ENCODE assay signal across 7 mouse cellular contexts in the genomic region with DNA sequence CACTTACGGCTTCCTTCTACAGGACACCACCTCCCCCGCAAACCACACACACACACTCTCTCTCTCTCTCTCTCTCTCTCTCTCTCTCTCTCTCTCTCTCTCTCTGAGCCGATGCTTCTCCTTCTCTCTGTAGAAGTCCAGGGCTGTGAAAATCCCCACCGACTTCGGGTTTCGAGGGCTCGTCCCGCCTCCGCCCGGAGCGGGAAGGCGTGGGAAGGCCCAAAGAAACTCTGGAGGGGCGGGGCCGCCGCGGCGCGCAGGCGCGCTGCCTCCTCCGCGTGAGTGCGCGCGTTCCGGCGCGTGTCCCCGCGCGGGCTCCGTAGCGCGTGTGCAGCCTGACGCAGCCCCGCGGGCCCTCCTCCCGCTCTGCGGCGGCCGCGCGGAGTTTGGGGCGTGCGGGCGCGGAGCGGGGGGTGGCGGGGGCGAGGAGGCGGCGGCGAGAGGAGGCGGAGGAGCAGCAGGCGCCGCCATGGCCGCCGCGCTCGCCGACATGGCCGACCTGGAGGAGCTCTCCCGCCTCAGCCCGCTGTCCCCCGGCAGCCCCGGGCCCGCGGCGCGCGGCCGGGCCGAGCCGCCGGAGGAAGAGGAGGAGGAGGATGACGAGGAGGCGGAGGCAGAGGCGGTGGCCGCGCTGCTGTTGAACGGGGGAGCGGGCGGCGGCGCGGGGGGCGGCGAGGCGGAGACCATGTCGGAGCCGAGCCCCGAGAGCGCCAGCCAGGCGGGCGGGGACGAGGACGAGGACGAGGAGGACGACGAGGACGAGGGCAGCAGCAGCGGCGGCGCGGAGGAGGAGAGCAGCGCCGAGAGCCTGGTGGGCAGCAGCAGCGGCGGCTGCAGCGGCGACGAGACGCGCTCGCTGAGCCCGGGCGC. TPM values are rescaled to one million over a fixed set of nuclear protein-coding genes. Genes with fewer than 3 reads are reported as not detected.
A peak's percentile ranks its signal among the peaks of the same experiment; 100 is the strongest.
DNase-seq lines count a peak whose midpoint lies in the region; ATAC-seq and TF ChIP-seq lines count a peak whose summit lies in the region.

No protein-coding gene starts in this region.

- peak; percentile 97 for ATAC-seq in intestine, postnatal 0 days
- peak; percentile 92 for ATAC-seq in midbrain, embryonic 12.5 days (ENCODE audit: low FRiP score, low read depth)

- peak overlapping the region; percentile 92 for H3K27ac ChIP-seq in intestine, postnatal 0 days (ENCODE audit: low read depth, low read length)
- peak overlapping the region; percentile 97 for H3K27ac ChIP-seq in midbrain, embryonic 12.5 days (replicated peaks)
- peak overlapping the region; percentile 82 for H3K27ac ChIP-seq in small intestine, adult 2 months (ENCODE audit: insufficient read depth, low read depth, low read length)

- WGBS in intestine, postnatal 0 days, result under 1% methylated on average over 79 of the region's 117 CpGs
- under 1% methylated on average over 66 of the region's 117 CpGs for WGBS in midbrain, embryonic 12.5 days
- WGBS in small intestine, adult 2 months, result under 1% methylated on average over 99 of the region's 117 CpGs

- no peaks in the 10 kb centered on the region for H3K27me3 ChIP-seq in intestine, postnatal 0 days (replicated peaks; ENCODE audit: control insufficient read depth, insufficient read depth, low read length)
- H3K27me3 ChIP-seq in midbrain, embryonic 12.5 days, result peaks cover 6% of the 10 kb centered on the region; the same call in 1 of the 2 replicates
- H3K27me3 ChIP-seq in small intestine, adult 2 months (ENCODE audit: control insufficient read depth, insufficient read depth, low read length), result no peaks in the 10 kb centered on the region

- peak; percentile 28; the same call in 1 of the 2 replicates for TF ChIP-seq POLR2A in small intestine, adult 2 months (IDR thresholded peaks at IDR 0.05; ENCODE audit: low read depth, low read length)

- peak overlapping the region; percentile 97 for H3K4me3 ChIP-seq in intestine, postnatal 0 days (ENCODE audit: low read depth, low read length)
- H3K4me3 ChIP-seq in midbrain, embryonic 12.5 days, result peak overlapping the region; percentile 97
- H3K4me3 ChIP-seq in small intestine, adult 2 months (ENCODE audit: low read depth, low read length), result peak overlapping the region; percentile 90

- H3K9me3 ChIP-seq in intestine, postnatal 0 days (ENCODE audit: control insufficient read depth), result no peaks in the 10 kb centered on the region
- H3K9me3 ChIP-seq in midbrain, embryonic 12.5 days, result no peaks in the 10 kb centered on the region

- no peak for TF ChIP-seq CTCF in intestine, postnatal 0 days (IDR thresholded peaks at IDR 0.05; ENCODE audit: low read depth)
- TF ChIP-seq CTCF in small intestine, adult 2 months (IDR thresholded peaks at IDR 0.05; ENCODE audit: extremely low read depth, insufficient read length, insufficient replicate concordance, low read depth, low read length), result no peak

- DNase-seq in adrenal gland, adult 2 months, result peak; percentile 97
- DNase-seq in embryo, embryonic 11.5 days (ENCODE audit: low read depth, low spot score), result peak; percentile 92
- DNase-seq in gastrocnemius, postnatal 4 days (ENCODE audit: low spot score in 2 of 2), result peak; percentile 92 to 94
- DNase-seq in left cerebral cortex, postnatal 4 days, result peak; percentile 93

- no peaks in the 10 kb centered on the region for H3K36me3 ChIP-seq in intestine, postnatal 0 days (ENCODE audit: control insufficient read depth, insufficient read depth)
- no peaks in the 10 kb centered on the region for H3K36me3 ChIP-seq in midbrain, embryonic 12.5 days
- no peaks in the 10 kb centered on the region for H3K36me3 ChIP-seq in small intestine, adult 2 months (ENCODE audit: control insufficient read depth, insufficient read depth, low read length)

- intact Hi-C loops in left cerebral cortex, postnatal 4 days (cut with DNase I), result no loop called here

- peaks cover 3% of the 10 kb centered on the region for H3K4me1 ChIP-seq in intestine, postnatal 0 days (replicated peaks; ENCODE audit: control insufficient read depth, insufficient read depth, low read length)
- peaks cover 28% of the 10 kb centered on the region for H3K4me1 ChIP-seq in midbrain, embryonic 12.5 days
- H3K4me1 ChIP-seq in small intestine, adult 2 months (ENCODE audit: control insufficient read depth, insufficient read depth, insufficient read length, low read length), result peaks cover 9% of the 10 kb centered on the region; the same call in 1 of the 2 replicates

- peak overlapping the region; percentile 86 for H3K4me2 ChIP-seq in intestine, postnatal 0 days (replicated peaks; ENCODE audit: low read depth)
- H3K4me2 ChIP-seq in midbrain, embryonic 12.5 days (replicated peaks), result peak overlapping the region; percentile 74

- peak overlapping the region; percentile 97 for H3K9ac ChIP-seq in intestine, postnatal 0 days (ENCODE audit: low read depth, low read length)
- H3K9ac ChIP-seq in midbrain, embryonic 12.5 days (replicated peaks), result peak overlapping the region; percentile 99

RNA-seq across cellular contexts. Expression of a gene that starts 1.0 kb away (rescaled TPM):
- 10 to 100 TPM; 40.5 to 45.9 TPM for total RNA-seq in adrenal gland, adult 2 months (2021)
- polyA plus RNA-seq in adrenal gland, adult 2 months (2012; rRNA removed), result 18.9 and 19.4 TPM in 2 replicates
- total RNA-seq in gastrocnemius, postnatal 4 days (2021), result 10 to 100 TPM; 53.6 to 55.8 TPM
- polyA plus RNA-seq in intestine, postnatal 0 days (2015; fragmentation: Nextera tagmentation; extraction: Ambion mirVana), result 8.2 and 9.5 TPM in 2 replicates
- total RNA-seq in left cerebral cortex, postnatal 4 days (2021), result 10 to 100 TPM; 42.3 to 42.8 TPM
- 24.8 and 27.1 TPM in 2 replicates for polyA plus RNA-seq in midbrain, embryonic 12.5 days (2016; fragmentation: Nextera tagmentation; extraction: Ambion mirVana)
- 15.0 and 28.4 TPM in 2 replicates for polyA plus RNA-seq in small intestine, adult 2 months (2012; rRNA removed)

Comparison
In these comparisons a context has a peak if more than half of its experiments do, and no peak if none do; other contexts are left out.
1. Peak in every context shown above with its lines: DNase-seq, ATAC-seq, H3K4me3 ChIP-seq and H3K27ac ChIP-seq.